Mouse (Mus musculus) olfactory bulb, adult 2 months (tissue): ENCODE data around the gene Saysd1. TPM values are rescaled to one million over a fixed set of nuclear protein-coding genes. Genes with fewer than 3 reads are reported as not detected.

Experiments used
- H3K27ac ChIP-seq: fragments of 200-500 bp; 2 replicates; pipeline ENCODE4 v1.5.1; 2012; ENCODE audit warnings: low read depth, low read length; ENCODE audit not compliant: insufficient read depth
- H3K4me1 ChIP-seq: fragments of 200-500 bp; 2 replicates; pipeline ENCODE4 v1.6.1; 2012; ENCODE audit warnings: low read length; ENCODE audit not compliant: control insufficient read depth, insufficient read depth
- H3K4me3 ChIP-seq: fragments of 200-500 bp; 2 replicates; pipeline ENCODE4 v1.5.1; 2012; ENCODE audit warnings: mild to moderate bottlenecking, low read depth, low read length, moderate library complexity; ENCODE audit not compliant: insufficient read depth
- CTCF ChIP-seq: fragments of 200-500 bp; IDR thresholded peaks from 2 replicates; pipeline ENCODE4 v1.5.1; 2012; ENCODE audit warnings: low read depth, mild to moderate bottlenecking, low read length, moderate library complexity; ENCODE audit not compliant: insufficient read depth
- POLR2A ChIP-seq: fragments of 200-500 bp; IDR thresholded peaks from 2 replicates; pipeline ENCODE4 v1.6.1; 2012; ENCODE audit warnings: mild to moderate bottlenecking, low read depth, low read length, moderate library complexity; ENCODE audit not compliant: insufficient read depth
- WGBS: fragments of 180-500 bp; shearing (Covaris S2); methylation state at CpG from one replicate; pipeline ENCODE4 v1.1.7; 2018; 5-methylcytosine and 5-hydroxymethylcytosine counted together
- polyA plus RNA-seq: library from polyadenylated mRNA; stranded (reverse); fragments of >200 nt; gene quantifications from 2 replicates; pipeline ENCODE4 v1.2.4, GENCODE M21; 2012; ENCODE audit warnings: low replicate concordance; ENCODE audit not compliant: missing spikeins, insufficient read depth, insufficient read length

The Saysd1 gene
- polyA plus RNA-seq, 1 experiment = not detected

- 95% methylated on average over 4 of the region's 4 CpGs for WGBS
Observed at GRCm38 (mm10) chr14:20169251-20169650, 30.9 kb upstream of the Saysd1 start.

GRCm38 (mm10) chr14:20168478-20168877 lies 30.1 kb upstream of the Saysd1 start:
- no peak overlapping the region for H3K4me3 ChIP-seq
- TF ChIP-seq POLR2A (no peak), CTCF (no peak)
- no peak overlapping the region for H3K27ac ChIP-seq
- 85% methylated on average over 1 of the region's 1 CpGs for WGBS
- H3K4me1 ChIP-seq = no peaks in the 10 kb centered on the region

More at GRCm38 (mm10) chr14:20169251-20169650, 30.9 kb upstream of the Saysd1 start:
- Histone ChIP-seq H3K27ac (no peak overlapping the region), H3K4me1 (no peaks in the 10 kb centered on the region), H3K4me3 (no peak overlapping the region)
- TF ChIP-seq POLR2A (no peak), CTCF (no peak)

- no peak overlapping the region for H3K27ac ChIP-seq
- no peaks in the 10 kb centered on the region for H3K4me1 ChIP-seq
- TF ChIP-seq CTCF = no peak
- no peak for TF ChIP-seq POLR2A
- 93% methylated on average over 2 of the region's 2 CpGs for WGBS
- no peak overlapping the region for H3K4me3 ChIP-seq
Observed at GRCm38 (mm10) chr14:20168054-20168453, 29.7 kb upstream of the Saysd1 start.

DNA sequence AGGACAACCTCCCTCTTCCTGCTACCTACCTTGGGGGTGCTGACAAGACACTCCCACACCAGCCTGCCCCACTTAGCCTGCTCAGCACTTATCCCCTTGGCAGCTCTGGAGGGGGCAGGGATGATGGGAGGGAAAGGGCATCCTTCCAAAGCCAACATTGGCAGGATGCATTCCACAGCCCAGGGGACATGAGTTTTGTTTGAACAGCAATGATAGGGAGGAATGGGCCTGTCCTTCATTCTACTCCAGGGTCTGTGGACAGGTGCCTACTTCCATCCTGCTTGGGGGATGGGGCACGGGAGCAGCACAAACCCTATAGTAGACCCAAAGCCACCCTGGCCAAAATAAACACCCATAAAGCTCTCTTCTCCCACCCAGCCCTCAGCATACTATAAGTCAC lies 27.1 kb upstream of the Saysd1 start:
- no peak for TF ChIP-seq POLR2A
- no peak for TF ChIP-seq CTCF
- Histone ChIP-seq H3K4me1 (no peaks in the 10 kb centered on the region; the same call in 1 of the 2 replicates), H3K27ac (no peak overlapping the region), H3K4me3 (no peak overlapping the region)
- whole genome bisulfite sequencing = 62% methylated on average over 1 of the region's 1 CpGs

DNA sequence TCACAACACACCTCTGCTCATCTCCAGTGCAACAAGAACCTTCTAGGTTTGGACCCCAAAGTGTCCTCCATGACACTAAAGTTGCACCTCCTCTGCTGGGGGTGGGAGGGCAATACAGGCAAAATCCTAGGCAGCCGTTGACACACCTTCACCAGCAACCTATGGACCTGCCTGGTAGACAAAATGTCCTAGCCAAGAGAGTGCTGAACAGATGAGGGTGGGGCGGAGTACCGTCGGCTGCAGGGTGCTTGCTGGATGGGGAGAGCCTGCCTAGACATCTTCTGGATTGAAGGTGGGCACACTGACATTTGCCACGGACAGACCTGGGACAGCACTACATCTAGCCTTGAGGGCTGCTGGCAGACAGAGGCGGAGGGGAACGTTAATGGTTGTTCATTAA lies 26.1 kb upstream of the Saysd1 start:
- TF ChIP-seq CTCF (no peak), POLR2A (no peak)
- H3K4me1 ChIP-seq = no peaks in the 10 kb centered on the region; the same call in 1 of the 2 replicates
- WGBS = 95% methylated on average over 7 of the region's 7 CpGs
- no peak overlapping the region for H3K27ac ChIP-seq
- H3K4me3 ChIP-seq = no peak overlapping the region

GRCm38 (mm10) chr14:20162686-20163085 lies 24.4 kb upstream of the Saysd1 start:
- WGBS = 72% methylated on average over 6 of the region's 6 CpGs
- no peak for TF ChIP-seq POLR2A
- TF ChIP-seq CTCF = no peak
- Histone ChIP-seq H3K27ac (no peak overlapping the region), H3K4me1 (no peaks in the 10 kb centered on the region; the same call in 1 of the 2 replicates), H3K4me3 (no peak overlapping the region)

GRCm38 (mm10) chr14:20158727-20159681 lies 20.7 kb upstream of the Saysd1 start:
- Histone ChIP-seq H3K4me3 (no peak overlapping the region), H3K4me1 (no peaks in the 10 kb centered on the region; the same call in 1 of the 2 replicates), H3K27ac (no peak overlapping the region)
- TF ChIP-seq POLR2A (no peak), CTCF (no peak)
- 67% methylated on average over 8 of the region's 8 CpGs for WGBS

DNA sequence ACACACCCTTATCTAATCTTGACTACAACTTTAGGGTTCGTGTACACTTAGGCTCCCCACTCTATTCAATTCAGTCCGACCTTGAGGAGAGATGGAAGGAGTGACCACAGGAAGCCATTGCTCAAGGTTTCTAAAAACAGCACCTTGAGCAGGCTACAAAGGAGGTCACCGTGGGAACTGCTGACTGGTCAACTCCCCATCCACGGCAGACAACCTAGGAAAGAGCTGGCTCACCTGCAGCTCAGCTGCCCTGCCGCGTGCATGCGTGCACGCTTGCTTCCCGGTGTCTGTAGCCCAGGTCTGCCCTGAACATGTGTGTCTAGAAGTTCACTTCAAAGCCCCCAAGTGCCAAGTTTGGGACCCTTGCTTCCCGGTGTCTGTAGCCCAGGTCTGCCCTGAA lies 19.3 kb upstream of the Saysd1 start:
- WGBS = 92% methylated on average over 10 of the region's 10 CpGs
- Histone ChIP-seq H3K4me3 (no peak overlapping the region), H3K4me1 (no peaks in the 10 kb centered on the region; the same call in 1 of the 2 replicates), H3K27ac (no peak overlapping the region)
- TF ChIP-seq POLR2A (no peak), CTCF (no peak)

- no peak overlapping the region for H3K4me3 ChIP-seq
- TF ChIP-seq POLR2A = no peak
- no peak for TF ChIP-seq CTCF
- 69% methylated on average over 10 of the region's 10 CpGs for WGBS
- no peak overlapping the region for H3K27ac ChIP-seq
- H3K4me1 ChIP-seq = no peaks in the 10 kb centered on the region
Observed at GRCm38 (mm10) chr14:20155718-20156117, 17.4 kb upstream of the Saysd1 start.
